Mouse (Mus musculus): ENCODE measurements around the gene Slc1a1.

The Slc1a1 gene

DNA sequence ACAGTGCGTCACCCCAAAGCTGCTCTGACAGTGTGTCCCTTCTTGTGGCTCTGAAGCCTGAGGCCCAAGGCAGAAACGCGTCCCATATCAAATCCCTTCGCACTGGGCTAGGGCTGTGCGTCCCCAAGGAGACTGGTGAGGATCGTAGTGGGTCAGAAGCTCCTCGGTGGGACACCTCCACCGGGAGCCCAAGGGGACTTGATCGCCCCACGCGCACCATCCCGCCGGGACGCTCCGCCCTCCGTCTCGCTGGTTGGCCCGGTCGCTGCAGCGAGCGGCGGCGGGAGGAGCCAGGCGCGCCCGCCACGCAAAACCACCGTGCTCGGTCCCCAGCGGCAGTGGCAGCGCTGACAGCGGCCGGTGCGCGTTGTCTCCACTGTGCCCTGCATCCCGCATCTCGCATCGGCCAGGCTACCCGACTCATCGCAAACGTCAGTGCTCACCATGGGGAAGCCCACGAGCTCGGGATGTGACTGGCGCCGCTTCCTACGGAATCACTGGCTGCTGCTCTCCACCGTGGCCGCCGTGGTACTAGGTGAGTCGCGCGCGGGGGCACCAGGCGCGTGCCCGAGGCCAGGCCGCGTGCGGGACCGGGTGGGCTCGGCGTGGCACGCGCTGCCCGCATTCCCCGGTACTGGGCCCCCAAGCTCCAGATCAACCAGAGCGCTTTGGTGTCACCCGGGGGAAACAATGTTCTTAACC is at the start of gene Slc1a1:
Gene Slc1a1 (plus strand): TSS at position 252 of the 702 bp plus-strand sequence.
- DNase-seq (ENCODE audit: low spot score) = no peak

GRCm38 (mm10) chr19:28790196-28790595 is 44.7 kb upstream of the Slc1a1 start:
- no peak for DNase-seq (ENCODE audit: low spot score)

GRCm38 (mm10) chr19:28793307-28793706 is 41.5 kb upstream of the Slc1a1 start:
- DNase-seq (ENCODE audit: low spot score) = no peak

GRCm38 (mm10) chr19:28796146-28796848 is 38.6 kb upstream of the Slc1a1 start:
- DNase-seq (ENCODE audit: low spot score) = no peak

DNA sequence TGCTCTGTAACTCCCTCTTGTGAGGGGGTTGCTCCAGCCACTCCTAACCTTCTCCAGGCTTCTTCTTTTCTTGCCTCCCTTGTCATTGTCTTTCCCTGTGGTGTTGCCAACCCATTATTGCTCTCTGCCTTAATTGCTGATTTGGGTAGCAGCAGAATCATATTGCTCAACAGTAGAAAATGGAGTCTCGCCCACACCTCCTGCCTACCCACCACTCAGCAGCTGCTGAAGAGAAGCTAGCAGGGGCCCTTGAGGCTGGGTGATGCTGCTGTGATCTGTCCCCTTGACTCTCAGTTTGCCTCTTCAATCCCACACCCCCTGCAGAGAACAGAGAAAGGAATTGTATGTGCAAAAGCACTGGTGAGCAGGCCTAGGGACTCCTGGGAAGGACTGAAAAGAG is 37.9 kb upstream of the Slc1a1 start:
- no peak for DNase-seq (ENCODE audit: low spot score)

- DNase-seq (ENCODE audit: low spot score) = no peak
Measured at GRCm38 (mm10) chr19:28797611-28798010, 37.2 kb upstream of the Slc1a1 start.

GRCm38 (mm10) chr19:28800448-28800847 is 34.4 kb upstream of the Slc1a1 start:
- no peak for DNase-seq (ENCODE audit: low spot score)

GRCm38 (mm10) chr19:28806276-28806675 is 28.6 kb upstream of the Slc1a1 start:
- no peak for DNase-seq (ENCODE audit: low spot score)

GRCm38 (mm10) chr19:28806821-28807496 is 27.9 kb upstream of the Slc1a1 start:
- DNase-seq (ENCODE audit: low spot score) = no peak

DNA sequence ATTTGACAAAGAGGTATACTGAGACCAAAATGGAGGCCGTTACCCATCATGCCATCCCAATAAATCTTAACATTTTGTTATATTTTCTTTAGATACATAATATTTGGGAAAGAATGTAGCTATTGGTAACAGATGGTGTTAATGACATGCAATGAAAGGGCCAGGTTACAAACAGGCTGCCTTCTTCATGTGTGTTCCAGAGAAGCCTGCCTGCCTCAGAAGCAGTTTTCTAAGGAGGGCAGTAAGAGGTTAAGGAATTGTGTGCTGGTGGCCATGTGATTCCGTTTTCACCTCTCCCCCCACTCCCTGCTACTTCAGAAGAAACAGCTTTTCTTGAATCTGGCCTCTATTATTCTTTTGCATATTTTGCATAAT is 27.4 kb upstream of the Slc1a1 start:
- no peak for DNase-seq (ENCODE audit: low spot score)

DNA sequence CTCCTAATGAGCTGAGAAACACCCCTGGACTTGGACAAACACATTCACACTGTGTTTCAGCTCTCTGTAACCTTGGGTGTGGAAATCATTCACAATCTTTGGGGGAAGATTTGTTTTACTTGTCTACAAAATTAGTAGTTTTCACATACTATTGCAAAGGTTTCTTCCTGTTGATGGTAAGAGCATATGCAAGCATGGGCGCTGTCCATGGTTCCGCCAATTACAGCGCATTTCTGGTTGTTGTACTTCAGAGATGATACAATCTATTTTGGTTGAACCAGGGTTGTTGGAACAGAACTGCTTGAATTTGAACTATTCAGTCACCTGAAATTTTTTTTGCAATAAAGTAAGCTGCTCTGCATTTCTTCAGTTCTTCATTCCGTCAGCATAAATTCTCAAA is 16.6 kb upstream of the Slc1a1 start:
- no peak for DNase-seq (ENCODE audit: low spot score)

DNA sequence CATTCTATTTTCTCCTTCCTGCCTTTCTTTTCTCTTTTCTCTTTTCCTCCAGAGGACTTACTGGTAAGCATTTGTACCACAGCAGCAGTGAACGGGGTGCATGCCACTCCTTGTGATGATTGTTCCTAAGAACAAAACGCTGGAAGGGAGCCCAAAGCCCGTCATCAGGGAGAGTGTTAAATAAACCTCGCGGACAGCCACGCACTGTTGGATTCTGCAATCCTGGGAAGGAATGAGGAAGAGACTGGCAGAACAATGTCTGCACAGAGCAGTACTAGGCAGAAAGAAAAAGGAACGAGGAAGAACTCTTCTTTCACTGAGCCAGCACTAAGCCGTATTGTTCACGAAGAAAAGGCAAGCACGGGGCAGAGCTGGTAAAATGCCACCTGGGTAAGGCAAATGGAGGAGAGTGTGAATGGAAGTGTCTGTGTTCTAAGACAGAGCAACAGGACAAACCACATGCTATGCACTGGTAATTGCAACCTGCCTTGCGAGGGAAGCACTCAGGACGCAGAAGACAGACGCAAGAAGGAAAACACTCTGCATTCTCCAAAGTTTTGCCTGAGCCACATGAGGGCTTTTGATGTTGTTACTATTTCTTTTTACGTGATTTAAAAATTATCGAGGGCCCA is 7.0 kb upstream of the Slc1a1 start:
- DNase-seq (ENCODE audit: low spot score) = no peak

- DNase-seq (ENCODE audit: low spot score) = no peak
Measured at GRCm38 (mm10) chr19:28831324-28831723, 3.5 kb upstream of the Slc1a1 start.

DNA sequence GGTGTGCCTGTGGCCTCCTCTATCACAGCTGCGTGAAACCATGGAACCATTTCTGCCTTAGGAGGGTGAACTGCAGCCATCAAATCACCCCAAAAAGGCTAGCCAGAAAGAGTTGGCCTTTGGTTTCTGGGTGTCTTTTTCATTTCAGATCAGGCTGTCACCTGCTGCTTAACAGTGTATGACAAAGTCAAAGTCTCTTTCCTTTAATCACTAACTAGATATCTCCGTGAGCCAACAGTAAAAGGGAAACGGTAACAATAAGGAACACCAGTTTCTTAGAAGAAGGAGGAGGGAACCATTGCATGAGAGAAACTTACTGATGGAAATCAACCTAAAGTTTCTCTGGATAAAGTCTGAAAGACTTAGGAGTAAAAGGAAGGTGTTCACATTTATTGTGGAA is 2.2 kb upstream of the Slc1a1 start:
- DNase-seq (ENCODE audit: low spot score) = no peak

GRCm38 (mm10) chr19:28834388-28834787 is 461 bp upstream of the Slc1a1 start:
- DNase-seq (ENCODE audit: low spot score) = no peak

GRCm38 (mm10) chr19:28835500-28835864 is 633 bp downstream of the Slc1a1 start:
- no peak for DNase-seq (ENCODE audit: low spot score)

DNA sequence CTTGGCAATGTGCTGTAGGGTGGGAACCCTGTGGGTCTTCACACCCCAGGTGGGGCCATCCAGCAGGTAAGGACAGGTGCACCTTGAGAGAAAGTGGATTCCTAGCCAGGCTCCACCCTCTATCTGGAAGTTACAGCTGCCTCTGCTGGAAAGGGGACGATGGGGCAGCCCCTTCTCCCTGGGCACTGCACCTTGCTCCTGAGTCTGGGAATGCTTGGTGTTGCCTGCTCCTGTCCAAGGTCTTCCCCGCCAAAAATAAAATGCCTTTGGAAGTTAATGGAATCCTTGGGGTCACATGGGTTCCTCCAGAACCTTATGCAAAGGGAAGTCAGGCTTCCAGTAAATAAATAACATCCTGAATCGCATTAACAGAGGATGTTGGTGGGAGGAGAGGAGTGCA is 1.3 kb downstream of the Slc1a1 start:
- no peak for DNase-seq (ENCODE audit: low spot score)

GRCm38 (mm10) chr19:28836651-28837410 is 2.0 kb downstream of the Slc1a1 start:
- DNase-seq (ENCODE audit: low spot score) = no peak

DNA sequence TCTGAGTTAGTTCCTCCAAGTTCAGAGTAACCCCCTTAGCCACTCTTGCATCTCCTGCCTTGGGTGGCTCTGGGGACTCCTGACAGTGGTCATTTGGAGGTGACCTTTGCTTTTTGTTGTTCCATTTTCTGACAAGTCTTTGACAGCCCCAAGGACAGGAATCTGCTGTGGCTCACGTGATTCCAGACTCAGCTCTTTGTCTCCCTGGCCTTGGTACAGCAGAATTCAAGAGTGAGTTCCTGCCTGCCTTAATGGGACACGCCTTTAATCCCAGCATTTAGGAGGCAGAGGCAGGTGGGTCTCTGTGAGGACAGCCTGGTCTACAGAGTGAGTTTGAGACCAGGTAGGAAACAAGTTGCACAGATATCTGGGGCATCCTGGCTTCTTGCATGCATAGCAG is 3.9 kb downstream of the Slc1a1 start:
- DNase-seq (ENCODE audit: low spot score) = no peak

DNA sequence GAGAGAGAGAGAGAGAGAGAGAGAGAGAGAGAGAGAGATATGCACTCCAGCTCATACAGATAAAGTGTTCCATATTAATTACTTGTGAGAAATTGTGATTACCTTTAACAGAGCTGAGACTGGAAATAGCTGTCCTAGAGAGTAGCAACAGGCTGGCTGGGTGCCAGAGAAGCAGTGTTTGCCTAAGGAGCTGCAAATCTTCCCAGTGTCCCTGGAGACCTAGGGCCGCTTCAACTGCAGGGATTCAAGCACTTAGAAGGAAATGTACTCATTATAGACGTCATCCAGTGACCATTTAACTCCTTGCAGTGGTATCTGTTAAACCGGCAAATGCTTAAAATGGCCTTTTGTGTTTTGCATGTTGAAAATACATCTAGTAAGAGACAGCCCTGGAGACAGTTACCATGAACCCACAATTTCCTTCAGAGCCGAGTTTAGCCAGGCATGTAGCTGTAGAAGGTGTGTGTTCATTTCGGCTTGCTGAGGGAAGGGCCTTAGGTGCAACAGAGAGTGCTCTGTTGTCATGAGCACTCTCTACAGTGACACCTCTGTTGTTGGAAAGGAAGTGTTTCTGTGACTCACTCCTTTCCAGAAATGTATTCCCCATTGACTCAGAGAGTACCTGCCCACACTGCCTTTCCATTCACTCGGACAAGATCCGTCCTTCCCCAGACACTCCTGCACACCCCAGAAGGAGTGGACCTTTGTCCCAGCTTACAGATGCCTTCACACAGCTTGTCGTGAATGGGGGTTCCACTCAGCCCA is 10.3 kb downstream of the Slc1a1 start:
- DNase-seq (ENCODE audit: low spot score) = no peak

GRCm38 (mm10) chr19:28850510-28850909 is 15.7 kb downstream of the Slc1a1 start:
- no peak for DNase-seq (ENCODE audit: low spot score)
